Mouse (Mus musculus) MEL (cell line): ENCODE results near the gene Samd14.

Source experiments
- CTCF ChIP-seq, 3 experiments: IDR thresholded peaks in 2 of 3; conservative IDR thresholded peaks in 1 of 3; 2 replicates each; pipeline ENCODE4 v1.5.1; 2011 to 2012; ENCODE audit warnings: low read length in 3 of 3, low read depth in 2 of 3, mild to moderate bottlenecking in 2 of 3, improper control_type of control experiment in 1 of 3, inconsistent platforms in 1 of 3, mixed read lengths in 1 of 3, moderate library complexity in 1 of 3; ENCODE audit not compliant: control insufficient read depth in 1 of 3, insufficient read depth in 1 of 3, poor library complexity in 1 of 3, severe bottlenecking in 1 of 3
- MAFK ChIP-seq: IDR thresholded peaks from 2 replicates; pipeline ENCODE4 v1.6.1; 2011; ENCODE audit warnings: low read depth, mild to moderate bottlenecking, low read length, improper control_type of control experiment, borderline replicate concordance
- POLR2A ChIP-seq, 2 experiments: IDR thresholded peaks; 2 replicates each; pipeline ENCODE4 v1.6.1; 2011 to 2012; ENCODE audit warnings: low read length in 2 of 2, mild to moderate bottlenecking in 2 of 2, control low read depth in 1 of 2, improper control_type of control experiment in 1 of 2, low read depth in 1 of 2, moderate library complexity in 1 of 2; ENCODE audit not compliant: control insufficient read depth in 1 of 2, insufficient read depth in 1 of 2, poor library complexity in 1 of 2
- SMC3 ChIP-seq: IDR thresholded peaks from 2 replicates; pipeline ENCODE4 v1.6.1; 2011; ENCODE audit warnings: low read depth, low read length, improper control_type of control experiment
- USF1 ChIP-seq: IDR thresholded peaks from 2 replicates; pipeline ENCODE4 v1.6.1; 2014; ENCODE audit warnings: low read depth, mild to moderate bottlenecking, inconsistent platforms, low read length, improper control_type of control experiment, moderate library complexity
- ZC3H11A ChIP-seq: IDR thresholded peaks from 2 replicates; pipeline ENCODE4 v1.6.1; 2012; ENCODE audit warnings: low read depth, mild to moderate bottlenecking, inconsistent platforms, low read length, improper control_type of control experiment

DNA sequence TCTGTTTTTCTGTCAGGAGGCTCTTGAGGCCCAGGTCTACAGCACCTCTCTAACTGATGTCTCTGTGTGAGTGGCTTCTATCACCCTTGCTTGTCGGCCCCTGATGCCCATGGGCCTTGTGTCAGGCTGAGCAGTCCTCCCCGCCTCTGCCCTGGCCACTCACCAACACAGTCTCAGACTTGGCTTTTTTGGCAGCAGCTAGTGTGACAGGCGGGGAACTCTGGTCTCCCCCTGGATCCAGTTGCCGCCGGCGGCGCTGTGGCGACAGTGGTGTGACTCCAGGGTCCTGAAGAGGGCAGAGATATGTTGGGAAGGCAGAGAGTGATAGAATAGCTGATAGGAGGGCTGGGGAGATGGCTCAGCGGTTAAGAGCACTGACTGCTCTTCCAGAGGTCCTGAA lies 43.4 kb downstream of the Samd14 start:
- TF ChIP-seq CTCF (IDR thresholded peaks at IDR 0.05 in 2 of 3, conservative IDR thresholded peaks at IDR 0.05 in 1 of 3; ENCODE audit: control insufficient read depth in 1 of 3, insufficient read depth in 1 of 3, low read depth in 2 of 3, low read length in 3 of 3, poor library complexity in 1 of 3, severe bottlenecking in 1 of 3) (no peak), ZC3H11A (no peak), POLR2A (IDR thresholded peaks at IDR 0.05; ENCODE audit: control insufficient read depth in 1 of 2, insufficient read depth in 1 of 2, low read depth in 1 of 2, low read length in 2 of 2, poor library complexity in 1 of 2) (no peak), SMC3 (no peak), USF1 (no peak), MAFK (no peak)
